Mouse (Mus musculus) urinary bladder, adult 2 months (tissue): ENCODE measurements around the gene Col26a1. TPM values are rescaled to one million over a fixed set of nuclear protein-coding genes. Genes with fewer than 3 reads are reported as not detected.
A peak's percentile ranks its signal among the peaks of the same experiment; 100 is the strongest.

ENCODE experiments used
- DNase-seq: peaks from one replicate; pipeline ENCODE4 v3.0.0; 2022; ENCODE audit warnings: low spot score
- polyA plus RNA-seq: library from polyadenylated mRNA; depleted of rRNA; stranded (reverse); fragments of >200 nt; gene quantifications from 2 replicates; pipeline ENCODE4 v1.2.3, GENCODE M21; 2012

Gene Col26a1
- polyA plus RNA-seq, 1 experiment, result 0.48 TPM

GRCm38 (mm10) chr5:136806379-136807056 is 76.5 kb downstream of the Col26a1 start:
- DNase-seq, result no peak

GRCm38 (mm10) chr5:136805019-136805418 is 78.0 kb downstream of the Col26a1 start:
- no peak for DNase-seq

GRCm38 (mm10) chr5:136804246-136804645 is 78.8 kb downstream of the Col26a1 start:
- DNase-seq, result no peak

GRCm38 (mm10) chr5:136802732-136803131 is 80.3 kb downstream of the Col26a1 start:
- DNase-seq, result no peak

DNA sequence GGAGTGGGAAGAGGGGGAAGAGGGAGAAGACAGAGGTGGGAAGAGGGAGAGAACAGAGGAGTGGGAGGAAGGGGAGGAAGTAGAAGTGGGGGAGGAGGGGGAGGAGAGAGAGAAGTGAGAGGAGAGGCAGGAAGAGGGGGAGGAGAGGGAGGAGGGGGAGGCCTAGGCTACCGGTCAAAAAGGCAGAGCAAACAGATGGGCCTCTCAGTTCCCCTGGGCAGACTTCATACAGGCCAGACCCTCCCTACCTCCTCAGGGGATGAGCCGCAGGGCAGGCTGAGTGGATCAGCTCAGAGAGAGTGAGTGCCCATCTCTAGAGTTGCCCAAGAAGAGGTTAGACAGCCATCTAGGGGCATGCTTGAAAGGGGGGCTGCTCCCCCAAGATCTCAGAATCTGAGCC is 86.1 kb downstream of the Col26a1 start:
- DNase-seq, result no peak

GRCm38 (mm10) chr5:136793807-136794206 is 89.2 kb downstream of the Col26a1 start:
- DNase-seq, result no peak

DNA sequence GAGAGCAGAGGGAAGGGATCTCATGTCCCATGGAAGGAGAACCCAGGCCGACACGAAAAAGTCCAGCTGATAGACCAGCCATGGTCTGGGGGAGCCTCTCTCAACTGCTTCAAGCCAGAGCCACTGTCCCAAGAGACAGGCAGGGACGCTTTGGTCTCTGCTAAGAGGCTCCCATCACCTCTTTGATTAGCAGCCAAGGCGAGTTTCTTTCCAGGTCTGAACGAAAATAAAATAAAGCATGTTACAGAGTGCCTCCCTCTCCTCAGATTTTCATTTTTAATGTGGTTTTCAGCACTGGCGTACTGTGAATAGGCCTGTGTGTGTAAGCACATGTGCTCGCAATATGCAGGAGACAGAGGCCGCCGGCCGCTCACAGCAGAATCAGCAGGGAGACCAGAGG is 90.5 kb downstream of the Col26a1 start:
- DNase-seq, result no peak

GRCm38 (mm10) chr5:136791204-136791603 is 91.8 kb downstream of the Col26a1 start:
- DNase-seq, result no peak

- peak; percentile 83 for DNase-seq
Observed at GRCm38 (mm10) chr5:136790570-136791196, 92.3 kb downstream of the Col26a1 start.

- DNase-seq, result no peak
Observed at GRCm38 (mm10) chr5:136784531-136784930, 98.5 kb downstream of the Col26a1 start.

- DNase-seq, result no peak
Observed at GRCm38 (mm10) chr5:136782600-136782999, 100.4 kb downstream of the Col26a1 start.

DNA sequence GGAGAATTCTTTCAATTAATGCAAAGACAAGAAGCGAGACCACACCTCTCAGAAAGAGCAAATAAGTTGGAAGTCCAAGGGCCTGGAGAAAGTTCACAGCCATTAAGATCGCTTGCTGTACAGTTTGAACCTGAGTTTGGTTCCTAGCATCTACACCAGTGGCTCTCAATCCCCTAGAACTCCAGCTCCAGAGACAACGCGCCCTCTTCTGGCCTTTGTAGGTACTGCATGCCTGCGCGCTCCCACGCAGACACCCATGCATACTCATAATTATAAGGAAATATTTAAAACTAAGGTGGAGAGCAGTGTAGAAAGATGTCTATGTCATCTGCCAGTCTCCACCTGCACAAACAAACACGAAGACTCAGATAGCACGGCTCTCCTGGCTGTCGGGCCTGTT is 102.5 kb downstream of the Col26a1 start:
- DNase-seq, result no peak

DNA sequence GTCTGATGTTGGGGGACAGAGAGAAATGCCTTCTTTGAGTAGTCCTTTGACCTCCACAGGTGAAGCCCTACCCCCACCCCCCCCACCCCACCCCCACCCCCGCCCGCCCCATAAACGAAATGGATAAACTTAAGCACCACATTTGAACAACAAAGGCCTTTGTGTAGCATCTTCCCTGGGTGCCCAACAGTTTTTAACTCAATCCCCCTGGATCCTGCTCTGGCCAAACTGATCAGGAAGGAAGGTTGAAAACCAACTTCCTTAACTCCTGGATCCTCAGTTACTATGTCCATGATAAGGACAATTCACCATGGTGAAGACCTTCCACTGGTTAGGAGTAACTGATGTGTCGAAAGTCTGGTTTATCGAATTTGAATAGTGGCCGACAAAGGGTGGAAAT is 103.1 kb downstream of the Col26a1 start:
- no peak for DNase-seq

GRCm38 (mm10) chr5:136775548-136775947 is 107.5 kb downstream of the Col26a1 start:
- DNase-seq, result no peak

- DNase-seq, result no peak
Observed at GRCm38 (mm10) chr5:136773044-136774039, 109.7 kb downstream of the Col26a1 start.

GRCm38 (mm10) chr5:136771132-136771531 is 111.9 kb downstream of the Col26a1 start:
- DNase-seq, result no peak

DNA sequence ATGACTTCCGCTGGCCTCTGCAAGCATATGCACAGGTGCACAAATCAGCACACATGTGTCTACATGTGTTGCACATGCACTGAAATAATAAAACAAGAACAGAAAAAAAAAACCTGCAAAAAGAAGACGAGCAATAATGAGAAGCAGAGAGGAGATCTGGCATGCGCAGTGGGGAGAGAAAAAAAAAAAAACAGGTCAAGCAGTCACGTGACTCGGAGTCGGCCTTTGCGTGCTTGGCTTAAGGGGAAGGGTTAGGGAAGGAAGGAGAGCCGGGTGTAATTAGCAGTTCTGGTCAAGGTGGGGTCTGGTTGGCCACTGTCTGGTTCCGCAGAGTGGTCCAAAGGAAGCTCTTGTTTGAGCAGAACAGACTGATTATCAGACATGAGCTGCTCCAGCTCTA is 115.7 kb downstream of the Col26a1 start:
- DNase-seq, result no peak

- no peak for DNase-seq
Observed at GRCm38 (mm10) chr5:136764157-136764669, 118.8 kb downstream of the Col26a1 start.

GRCm38 (mm10) chr5:136760345-136760744 is 122.7 kb downstream of the Col26a1 start:
- DNase-seq, result no peak

DNA sequence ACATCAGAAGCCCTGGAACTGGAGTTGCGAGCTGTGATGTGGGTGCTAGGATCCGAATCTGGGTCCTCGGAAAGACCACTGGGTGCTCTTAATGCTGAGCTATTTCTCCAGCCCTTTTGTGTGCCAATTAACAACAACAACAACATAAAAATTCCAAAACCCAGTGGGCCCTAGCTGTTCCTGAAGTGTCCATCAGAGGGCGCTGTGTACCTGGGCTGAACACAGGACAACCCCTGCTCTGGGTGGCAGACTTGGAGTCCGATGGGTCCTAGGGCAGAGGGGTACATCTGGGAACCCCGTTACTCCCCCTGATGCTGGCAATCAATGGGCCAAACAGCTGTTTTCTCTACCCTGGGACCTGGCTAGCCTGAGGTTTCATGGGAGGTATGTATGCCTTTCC is 123.2 kb downstream of the Col26a1 start:
- DNase-seq, result no peak

DNA sequence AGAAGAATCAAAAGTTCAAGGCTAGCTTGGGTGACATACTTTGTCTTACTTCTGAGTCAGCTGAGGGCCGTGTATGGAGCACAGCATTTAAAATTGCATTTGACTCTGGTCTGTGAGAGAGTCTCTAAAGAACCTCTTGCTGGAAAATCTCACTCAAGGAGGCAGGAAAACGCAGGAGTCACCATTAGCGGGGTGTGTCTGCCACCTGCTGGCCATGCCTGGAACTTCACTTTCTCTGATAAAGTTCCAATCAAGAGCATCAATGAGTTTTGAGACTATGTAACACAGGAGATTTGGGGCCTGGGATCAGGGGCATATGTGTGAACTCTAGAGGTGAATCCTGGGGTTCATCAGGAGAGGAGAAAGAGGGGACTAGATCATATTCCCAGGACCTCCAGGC is 127.3 kb downstream of the Col26a1 start:
- peak; percentile 43 for DNase-seq

- DNase-seq, result no peak
Observed at GRCm38 (mm10) chr5:136754053-136754591, 128.9 kb downstream of the Col26a1 start.
